Mouse (Mus musculus): ENCODE measurements around the gene Eif2b2. TPM values are rescaled to one million over a fixed set of nuclear protein-coding genes. Genes with fewer than 3 reads are reported as not detected.

Eif2b2 gene
- polyA plus RNA-seq, 1 experiment from 2014 or later: 50.1 TPM

Small RNA genes within 50 kb of the gene (microRNA-seq; reads per million reads assigned to microRNA genes)
- gene Mir6938: not detected

Other genes starting within 250 kb of the Eif2b2 start
- 87.0 and 88.0 TPM in 2 replicates for gene Fcf1, start 248.6 kb upstream of the Eif2b2 start, polyA plus RNA-seq (2015; fragmentation: Nextera tagmentation; extraction: Ambion mirVana)
- 10.4 and 12.7 TPM in 2 replicates for gene Arel1, start 248.6 kb upstream of the Eif2b2 start, polyA plus RNA-seq (2015; fragmentation: Nextera tagmentation; extraction: Ambion mirVana)
- gene Ylpm1, start 223.2 kb upstream of the Eif2b2 start, polyA plus RNA-seq (2015; fragmentation: Nextera tagmentation; extraction: Ambion mirVana): 16.3 and 18.3 TPM in 2 replicates
- 2.5 TPM in 2 replicates for gene Prox2, start 108.7 kb upstream of the Eif2b2 start, polyA plus RNA-seq (2015; fragmentation: Nextera tagmentation; extraction: Ambion mirVana)
- gene Dlst, start 108.6 kb upstream of the Eif2b2 start, polyA plus RNA-seq (2015; fragmentation: Nextera tagmentation; extraction: Ambion mirVana): 199 and 204 TPM in 2 replicates
- 0.87 and 1.9 TPM in 2 replicates for gene Rps6kl1, start 68.2 kb upstream of the Eif2b2 start, polyA plus RNA-seq (2015; fragmentation: Nextera tagmentation; extraction: Ambion mirVana)
- gene Pgf, start 41.7 kb upstream of the Eif2b2 start, polyA plus RNA-seq (2015; fragmentation: Nextera tagmentation; extraction: Ambion mirVana): 8.9 and 9.5 TPM in 2 replicates
- 6.2 and 6.4 TPM in 2 replicates for gene Mlh3, start 51.1 kb downstream of the Eif2b2 start, polyA plus RNA-seq (2015; fragmentation: Nextera tagmentation; extraction: Ambion mirVana)
- 57.5 and 71.7 TPM in 2 replicates for gene Acyp1, start 69.0 kb downstream of the Eif2b2 start, polyA plus RNA-seq (2015; fragmentation: Nextera tagmentation; extraction: Ambion mirVana)
- 1.3 and 1.5 TPM in 2 replicates for gene Zc2hc1c, start 69.1 kb downstream of the Eif2b2 start, polyA plus RNA-seq (2015; fragmentation: Nextera tagmentation; extraction: Ambion mirVana)
- 16.4 and 21.3 TPM in 2 replicates for gene Nek9, start 119.9 kb downstream of the Eif2b2 start, polyA plus RNA-seq (2015; fragmentation: Nextera tagmentation; extraction: Ambion mirVana)
- gene Tmed10, start 155.4 kb downstream of the Eif2b2 start, polyA plus RNA-seq (2015; fragmentation: Nextera tagmentation; extraction: Ambion mirVana): 240 and 248 TPM in 2 replicates

All from heart, embryonic 15.5 days (tissue).